Mouse (Mus musculus) gastrocnemius, postnatal 36 days (tissue): ENCODE data around the gene Ptcd2. TPM values are rescaled to one million over a fixed set of nuclear protein-coding genes. Genes with fewer than 3 reads are reported as not detected.
A peak's percentile ranks its signal among the peaks of the same experiment; 100 is the strongest.
"Not testable (repeated sequence)": the region's sequence is repeated elsewhere in the genome, so short reads cannot be mapped to it uniquely, and the experiment has no call there.

Experiments
- DNase-seq, 2 experiments: peaks; one replicate each; pipeline ENCODE4 v3.0.0; 2022
- intact Hi-C: fragments of 180-260 bp; cut with DNase I; formaldehyde crosslinking; loops from one replicate; pipeline ENCODE4 v1.15.1; 2025
- total RNA-seq, 2 experiments: library from RNA; stranded (reverse); gene quantifications; 2 replicates each; pipeline ENCODE4 v1.2.3; 2021

Gene Ptcd2
- total RNA-seq, 2 experiments from 2014 or later, result 22.3 to 28.2 TPM

DNA sequence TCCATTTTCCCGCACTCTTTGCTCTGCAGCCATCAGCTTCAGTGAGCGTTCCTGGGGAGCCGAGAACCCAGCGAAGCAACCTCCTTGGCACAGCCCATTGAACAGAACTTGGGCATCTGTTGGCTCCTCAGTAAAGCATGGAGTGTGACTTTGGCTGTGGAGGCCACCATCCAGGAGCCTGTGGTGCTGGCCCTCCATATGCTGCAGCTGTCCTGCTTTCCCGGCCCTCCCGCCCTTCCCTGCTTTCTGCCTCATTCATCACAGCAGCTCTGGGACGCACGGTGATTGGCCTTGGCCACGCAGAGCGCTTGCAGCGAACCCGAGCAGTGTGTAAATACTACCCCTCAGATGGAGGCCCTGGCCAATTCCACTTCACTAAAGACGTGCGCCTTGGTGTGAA lies 14.4 kb upstream of the Ptcd2 start:
- DNase-seq, result no peak
- intact Hi-C loops, result no loop called here

DNA sequence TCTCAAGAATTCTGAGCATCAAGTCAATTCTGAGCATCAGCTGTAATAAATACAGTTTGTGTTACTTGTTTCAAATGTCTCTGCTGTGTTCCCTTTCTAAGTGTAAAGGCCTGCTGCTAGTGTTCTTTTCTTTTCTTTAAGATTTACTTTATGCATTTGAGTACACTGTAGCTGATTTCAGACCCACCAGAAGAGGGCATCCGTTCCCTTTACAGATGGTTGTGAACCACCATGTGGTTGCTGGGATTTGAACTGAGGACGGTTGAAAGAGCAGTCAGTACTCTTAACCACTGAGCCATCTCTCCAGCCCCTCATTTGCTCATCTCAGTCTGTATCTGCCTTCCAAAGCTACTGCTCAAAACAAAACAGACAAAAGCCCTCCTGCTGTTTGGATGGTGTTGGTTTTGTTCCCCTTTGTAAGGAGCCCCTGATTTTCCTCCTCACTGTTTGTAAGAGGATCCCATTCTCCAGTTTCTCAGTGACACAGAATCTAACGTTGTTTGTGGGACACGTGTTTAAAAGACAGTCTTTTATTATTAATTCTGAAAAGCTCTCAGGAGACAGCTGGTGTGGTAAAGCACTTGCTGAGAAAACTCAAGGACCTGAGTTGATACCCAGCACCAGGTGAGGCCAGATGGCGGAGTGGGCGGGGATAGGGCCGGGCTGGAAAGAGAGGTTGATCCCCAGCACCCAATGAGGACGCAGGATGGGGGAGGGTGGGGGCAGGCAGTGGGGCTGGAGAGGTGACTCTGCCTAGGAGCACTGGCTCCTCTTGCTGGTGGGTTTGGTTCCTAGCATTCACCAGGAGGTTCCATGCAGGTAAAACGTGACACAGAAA lies 12.1 kb upstream of the Ptcd2 start:
- no peak for DNase-seq
- intact Hi-C loops, result no loop called here

DNA sequence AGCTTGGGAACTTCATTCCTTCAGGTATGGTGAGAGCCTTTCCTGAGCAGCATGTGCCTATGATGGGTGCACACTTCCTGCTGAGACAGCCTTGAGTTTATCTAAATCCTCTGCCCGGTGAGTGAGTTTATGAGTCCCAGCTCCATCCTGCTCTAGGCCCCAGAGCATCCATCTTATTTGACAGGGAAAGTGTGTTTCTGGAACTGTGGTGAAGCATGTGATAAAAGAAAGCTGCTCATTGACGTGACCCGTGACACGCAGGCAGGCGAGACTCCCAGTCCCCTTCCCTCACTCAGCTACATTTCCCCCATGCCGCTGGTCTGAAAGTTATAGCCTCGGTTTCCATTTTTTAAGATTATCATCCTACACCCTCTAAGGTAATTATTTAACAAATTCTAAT lies 11.4 kb upstream of the Ptcd2 start:
- no peak for DNase-seq
- intact Hi-C loops, result loop anchor here (2.0 kb wide), 1 partner anchor 487 kb away; no protein-coding TSS in a partner anchor

DNA sequence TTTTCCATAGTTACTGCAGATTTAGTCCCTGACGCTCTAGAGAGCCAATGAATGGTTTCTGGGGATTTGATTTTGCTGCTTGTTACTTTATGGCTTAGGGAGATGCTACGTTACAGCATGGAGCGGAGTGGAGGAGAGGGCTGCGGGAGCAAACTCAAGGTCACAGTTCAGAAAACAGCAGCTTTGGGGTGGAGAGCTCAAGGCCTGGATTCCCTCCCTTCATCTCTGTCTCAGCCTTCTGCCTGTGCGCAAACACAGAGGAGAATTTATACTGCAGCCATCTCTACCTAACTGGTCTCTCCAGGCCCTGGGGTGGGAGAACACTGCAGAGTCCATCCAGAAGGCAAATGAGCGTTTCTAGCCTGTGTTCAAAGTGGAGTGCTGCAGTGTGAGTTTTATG lies 10.6 kb upstream of the Ptcd2 start:
- DNase-seq, result no peak
- intact Hi-C loops, result loop anchor here (2.0 kb wide), 1 partner anchor 488 kb away; no protein-coding TSS in a partner anchor

DNA sequence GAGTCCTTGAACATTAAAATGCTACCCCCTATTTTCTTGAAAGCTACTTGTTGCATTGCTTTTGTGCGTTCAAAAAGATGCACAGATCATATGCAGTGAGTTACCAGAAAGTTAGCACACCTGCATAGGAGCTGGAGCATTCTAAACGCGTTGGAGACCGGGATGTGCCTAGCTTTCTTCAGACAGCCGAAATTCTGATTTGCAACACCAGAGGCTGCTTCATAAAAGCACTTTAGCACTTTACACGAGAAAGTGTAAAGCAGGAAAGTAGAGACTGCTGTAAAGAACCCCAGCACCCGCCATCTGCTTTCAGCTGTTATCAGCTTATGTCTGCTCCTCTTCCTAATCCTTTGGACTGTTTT lies 9.0 kb upstream of the Ptcd2 start:
- intact Hi-C loops, result loop anchor here (2.0 kb wide), 1 partner anchor 483 kb away; no protein-coding TSS in a partner anchor
- DNase-seq, result no peak

DNA sequence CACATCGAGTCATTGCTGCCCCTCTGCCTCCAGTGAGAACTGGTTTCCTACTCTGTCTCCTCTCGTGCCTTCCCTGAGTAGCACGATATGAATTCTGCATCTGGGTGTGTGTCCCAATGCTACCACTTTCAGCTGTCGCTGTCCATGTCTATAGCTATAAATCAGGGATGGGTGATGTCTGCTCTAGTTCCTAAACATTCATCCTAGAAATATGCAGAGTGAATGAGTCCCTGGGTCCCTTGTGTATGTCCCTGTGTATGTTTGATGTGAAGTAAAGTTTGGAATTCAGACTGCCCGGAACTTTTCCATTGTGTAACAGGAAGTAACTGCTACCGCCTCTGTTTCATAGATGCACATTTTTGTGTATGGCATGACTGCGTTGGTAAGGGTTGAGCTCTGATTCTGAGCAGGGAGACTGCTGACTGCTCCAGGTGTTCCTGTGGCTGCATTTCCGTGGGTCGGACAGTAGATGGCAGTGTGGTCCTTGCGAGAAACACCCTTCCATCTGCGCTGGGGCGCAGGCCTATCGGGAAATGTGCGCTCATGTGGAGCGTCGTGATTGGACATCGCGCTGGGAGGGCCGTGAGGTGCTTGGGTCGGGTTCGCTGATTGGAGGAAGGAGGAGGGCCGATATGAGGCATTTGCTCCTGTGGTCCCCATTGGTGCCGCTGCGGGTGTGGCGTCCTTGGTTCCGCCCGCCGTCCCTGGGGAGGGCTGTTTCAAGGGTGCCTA lies 8.4 kb upstream of the Ptcd2 start:
- intact Hi-C loops, result loop anchor here (2.0 kb wide), 1 partner anchor 484 kb away; no protein-coding TSS in a partner anchor
- peak; percentile 84 to 92 for DNase-seq

DNA sequence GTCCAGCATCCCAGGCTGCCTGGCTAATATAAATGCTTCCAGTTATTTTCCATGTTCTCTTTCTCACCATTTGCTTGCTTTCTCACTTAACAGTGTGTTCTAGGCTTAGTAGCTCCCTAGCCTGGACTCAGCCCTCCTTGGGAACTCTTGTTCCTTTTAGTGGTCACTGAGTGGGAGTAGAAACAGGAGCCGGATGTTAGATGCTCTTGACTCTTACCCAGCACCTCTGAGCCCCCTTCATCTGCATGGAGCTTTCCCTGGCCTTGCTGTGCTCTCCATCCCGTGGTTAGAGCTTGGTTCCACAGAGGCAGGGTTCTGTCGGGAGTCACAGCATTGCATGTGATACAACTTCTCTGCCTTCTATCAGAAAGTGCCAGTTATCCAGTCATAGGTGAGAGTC lies 7.1 kb upstream of the Ptcd2 start:
- intact Hi-C loops, result no loop called here
- DNase-seq, result no peak

DNA sequence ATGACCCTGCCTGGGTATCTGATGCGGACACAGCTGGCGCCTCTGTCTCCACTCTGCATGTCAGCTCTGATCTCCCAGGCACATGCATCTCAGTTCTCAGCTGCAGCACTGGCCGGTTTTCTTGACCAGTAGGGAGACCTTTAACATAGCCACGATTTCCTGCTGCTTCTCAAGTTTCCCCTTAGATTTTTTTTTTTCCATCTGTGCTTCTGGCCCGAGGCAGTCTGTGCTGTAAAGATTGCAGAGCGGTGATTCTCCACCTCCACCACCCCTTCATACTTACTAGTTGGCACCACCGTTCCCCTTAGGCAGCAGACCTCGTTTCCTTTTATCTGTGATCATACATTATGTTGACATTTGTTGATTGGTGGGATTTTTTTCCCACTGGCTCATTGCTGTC lies 6.7 kb upstream of the Ptcd2 start:
- intact Hi-C loops, result no loop called here
- no peak for DNase-seq

DNA sequence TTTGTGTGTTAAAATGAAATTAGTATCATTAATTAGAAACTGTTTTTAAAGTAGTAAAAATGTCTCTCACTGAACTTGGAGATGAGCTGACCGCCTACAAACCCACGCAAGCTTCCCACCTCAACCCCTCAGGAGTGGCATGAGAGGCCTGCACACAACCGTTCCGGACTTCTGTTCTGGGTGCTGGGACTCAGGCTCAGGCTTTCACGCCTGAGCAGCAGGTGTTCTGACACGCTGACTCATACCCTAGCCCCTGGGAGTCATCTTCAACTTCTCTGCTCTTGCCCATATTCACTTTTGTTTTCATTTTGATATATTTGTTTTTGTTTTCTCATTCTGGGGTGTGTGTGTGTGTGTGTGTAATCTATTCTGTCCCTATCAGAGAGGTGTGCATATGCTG lies 5.5 kb upstream of the Ptcd2 start:
- no peak for DNase-seq
- intact Hi-C loops, result no loop called here

DNA sequence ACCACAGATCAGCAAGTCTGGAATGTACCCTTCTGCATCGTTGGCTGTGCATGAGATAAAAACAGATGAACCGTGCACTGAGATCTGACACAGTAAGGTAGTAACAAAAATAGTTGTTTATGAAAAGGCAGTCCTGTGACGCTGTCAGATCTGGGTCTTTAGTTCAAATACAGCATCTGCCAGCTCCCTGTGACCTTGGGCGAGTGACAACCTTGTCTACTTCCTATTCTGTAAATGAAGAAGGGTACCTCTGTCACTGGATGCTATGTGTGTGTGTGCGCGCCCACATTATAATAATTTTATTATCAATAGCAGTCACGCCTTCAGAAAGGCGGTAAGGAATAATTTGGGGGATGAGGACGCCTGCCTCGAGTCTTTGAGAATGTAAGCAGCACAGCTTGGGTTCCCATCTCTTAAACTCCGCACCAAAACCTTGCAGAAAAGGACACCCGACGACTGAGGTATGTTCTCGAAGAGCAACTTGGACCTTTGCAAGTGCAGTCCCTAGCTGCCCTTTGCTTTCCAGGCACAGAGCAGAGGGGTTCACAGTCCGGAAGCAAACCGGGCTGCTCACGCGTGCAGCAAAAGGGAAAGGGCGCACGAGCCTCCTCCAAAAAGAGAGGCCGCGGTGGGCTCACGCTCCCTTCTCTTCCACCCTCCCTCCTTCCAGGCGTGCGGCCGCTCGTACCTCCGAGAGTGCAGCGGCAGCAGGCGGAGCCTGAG lies 468 bp downstream of the Ptcd2 start:
- intact Hi-C loops, result no loop called here
- DNase-seq, result no peak

DNA sequence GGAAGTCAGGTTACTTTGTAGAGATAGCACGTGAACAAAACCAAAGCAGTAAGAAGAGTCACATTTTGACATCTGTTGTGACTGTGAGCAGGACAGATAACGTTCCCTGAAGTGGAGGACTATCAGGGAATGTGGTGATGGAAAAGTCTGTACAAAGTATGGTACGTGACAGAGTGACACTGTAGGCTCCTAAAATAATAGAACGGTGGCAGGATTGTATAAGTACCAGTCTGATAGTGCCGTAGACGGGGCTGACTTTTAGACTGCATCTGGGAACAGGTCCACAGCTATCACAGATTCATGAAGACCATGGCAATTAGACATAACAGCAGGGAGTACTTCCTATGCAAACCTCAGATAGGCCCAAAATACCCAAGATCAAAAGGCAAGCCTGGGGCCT lies 3.0 kb downstream of the Ptcd2 start:
- intact Hi-C loops, result no loop called here
- no peak for DNase-seq

DNA sequence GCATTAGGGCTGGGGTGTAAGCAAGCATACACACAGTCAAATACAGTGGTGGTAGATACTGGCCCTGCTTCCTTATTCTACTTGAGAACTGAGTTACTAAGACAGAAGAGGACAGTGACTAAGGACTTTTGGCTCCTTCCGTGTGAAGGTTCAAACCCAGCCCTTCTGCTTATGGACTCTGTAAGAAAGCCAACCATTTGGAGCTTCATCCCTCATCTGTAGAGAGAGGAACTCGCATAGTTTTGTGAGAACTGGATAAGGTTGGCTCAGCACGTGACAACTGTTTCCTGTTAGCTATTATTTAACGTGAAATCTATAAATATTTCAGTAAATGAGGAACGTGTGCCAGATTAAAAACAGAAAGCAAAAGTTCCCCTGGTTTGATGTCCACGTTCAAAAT lies 7.0 kb downstream of the Ptcd2 start:
- DNase-seq, result no peak
- intact Hi-C loops, result no loop called here

DNA sequence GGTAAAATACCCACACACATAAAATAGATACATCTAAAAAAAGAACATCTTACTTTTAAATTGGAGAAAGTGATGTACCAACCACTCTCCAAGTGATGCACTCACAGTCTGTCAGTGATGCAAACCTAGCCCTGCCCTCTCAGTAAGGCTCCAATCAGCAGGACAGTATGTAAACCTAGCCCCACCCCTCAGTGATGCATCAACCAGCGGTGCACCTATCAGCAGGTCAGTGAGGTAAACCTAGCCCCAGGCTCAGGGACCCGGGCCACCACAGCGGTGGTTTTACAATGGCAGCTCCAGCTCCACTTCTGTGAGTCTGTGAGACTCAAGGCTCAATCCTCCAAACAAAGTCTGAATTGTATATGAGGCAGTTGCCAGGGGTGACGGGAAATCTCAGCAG lies 13.2 kb downstream of the Ptcd2 start:
- intact Hi-C loops, result no loop called here
- DNase-seq, result no peak

DNA sequence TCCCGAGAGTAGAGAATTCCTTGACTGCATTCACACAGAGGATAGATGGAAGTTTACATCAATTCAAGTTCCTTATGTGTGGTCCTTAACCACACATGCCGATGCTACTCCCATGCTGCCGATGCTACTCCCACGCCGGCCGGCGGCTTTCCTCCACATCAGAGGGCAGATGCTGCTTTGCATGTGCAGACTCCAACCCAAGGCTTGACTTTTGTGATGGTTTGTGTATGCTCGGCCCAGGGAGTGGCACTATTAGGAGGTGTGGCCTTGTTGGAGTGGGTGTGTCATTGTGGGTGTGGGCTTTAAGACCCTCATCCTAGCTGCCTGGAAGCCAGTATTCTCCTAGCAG lies 20.2 kb downstream of the Ptcd2 start:
- DNase-seq, intact Hi-C loops: not testable (repeated sequence)

DNA sequence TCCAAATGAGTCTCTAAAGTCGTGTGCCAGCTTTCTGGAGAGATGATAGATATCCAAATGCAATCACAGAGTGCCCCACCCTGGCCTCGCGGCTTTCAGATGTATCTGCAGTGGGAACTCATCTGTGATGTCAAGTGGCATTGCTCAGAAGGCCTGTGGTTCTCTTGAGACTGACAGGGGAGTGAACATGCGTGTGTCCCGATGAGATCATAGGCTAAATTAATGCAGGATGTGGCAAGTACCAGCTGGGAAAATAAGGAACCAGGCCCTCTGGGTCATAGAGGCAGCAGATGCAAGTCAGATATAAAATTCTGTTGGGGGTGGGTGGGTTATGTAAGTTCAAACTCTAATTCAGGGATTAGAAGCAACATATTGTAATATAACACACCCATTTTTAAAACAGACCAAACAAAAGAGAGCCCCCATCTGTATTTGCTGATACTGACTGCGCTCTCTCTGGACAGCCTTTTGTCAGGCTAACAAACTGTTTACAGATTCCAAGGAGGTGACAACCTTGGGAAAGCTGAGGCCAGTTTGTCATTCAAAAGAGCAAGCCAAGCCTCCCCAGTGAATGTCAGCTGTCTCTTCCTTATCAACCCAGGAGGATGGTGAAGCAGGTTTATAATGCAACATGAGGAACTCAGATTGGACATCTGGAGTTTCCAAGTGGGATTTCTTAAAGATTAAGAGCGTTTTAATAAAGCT lies 20.7 kb downstream of the Ptcd2 start:
- intact Hi-C loops, result no loop called here
- DNase-seq, result no peak

DNA sequence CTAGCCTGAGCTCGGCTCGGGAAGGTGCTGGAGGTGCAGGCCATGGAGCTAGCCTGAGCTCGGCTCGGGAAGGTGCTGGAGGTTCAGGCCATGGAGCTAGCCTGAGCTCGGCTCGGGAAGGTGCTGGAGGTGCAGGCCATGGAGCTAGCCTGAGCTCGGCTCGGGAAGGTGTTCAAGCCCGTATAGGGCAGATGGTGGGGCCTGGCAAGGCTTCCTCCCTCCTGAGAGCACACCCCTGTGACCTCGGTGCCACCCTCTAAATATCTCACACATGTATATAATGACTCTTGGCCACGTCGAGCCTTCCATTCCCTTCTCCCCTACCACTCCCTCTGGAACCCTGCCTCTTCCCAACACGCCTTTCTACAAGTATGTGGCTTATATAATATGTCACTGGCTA lies 21.6 kb downstream of the Ptcd2 start:
- intact Hi-C loops, result not testable (repeated sequence)

DNA sequence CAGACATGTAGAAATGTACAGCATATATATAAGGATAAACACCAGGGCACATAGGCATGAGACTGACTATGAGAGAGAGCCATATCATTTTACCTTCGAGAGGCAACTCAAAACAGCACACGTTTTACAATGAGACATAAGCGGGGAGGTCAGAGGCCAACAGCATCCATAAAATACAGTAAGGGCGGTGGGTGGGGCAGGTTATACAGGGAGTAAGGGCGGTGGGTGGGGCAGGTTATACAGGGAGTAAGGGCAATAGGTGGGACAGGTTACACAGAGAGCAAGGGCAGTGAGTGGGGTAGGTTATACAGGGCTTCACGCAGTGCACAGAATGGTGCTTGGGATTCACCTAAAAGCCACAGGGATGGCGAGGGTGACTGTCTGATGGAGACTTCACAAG lies 24.1 kb downstream of the Ptcd2 start:
- no peak for DNase-seq
- intact Hi-C loops, result no loop called here

More for the DNA sequence above, 21.6 kb downstream of the Ptcd2 start:
- not testable (repeated sequence) for DNase-seq

DNA sequence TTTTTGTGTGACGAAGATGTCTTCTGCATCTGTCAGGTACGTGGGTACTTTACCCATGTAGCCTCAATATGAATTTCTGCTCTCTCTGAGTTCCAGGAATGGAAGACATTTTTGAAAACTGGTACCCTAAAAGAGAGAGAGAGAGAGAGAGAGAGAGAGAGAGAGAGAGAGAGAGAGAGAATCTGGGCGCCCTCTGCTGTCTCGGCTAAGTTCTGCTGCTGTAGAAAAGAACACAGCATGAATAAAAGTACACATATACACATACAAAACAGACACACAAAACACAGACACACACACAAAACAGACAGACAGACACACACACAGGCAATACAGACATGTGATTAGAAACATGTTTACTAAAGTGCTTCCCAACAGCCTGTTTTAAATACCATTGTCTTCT lies 27.4 kb downstream of the Ptcd2 start:
- DNase-seq, result peak in 1 of 2 experiments; percentile 43
- intact Hi-C loops, result loop anchor here (2.0 kb wide), 1 partner anchor 140 kb away; no protein-coding TSS in a partner anchor

DNA sequence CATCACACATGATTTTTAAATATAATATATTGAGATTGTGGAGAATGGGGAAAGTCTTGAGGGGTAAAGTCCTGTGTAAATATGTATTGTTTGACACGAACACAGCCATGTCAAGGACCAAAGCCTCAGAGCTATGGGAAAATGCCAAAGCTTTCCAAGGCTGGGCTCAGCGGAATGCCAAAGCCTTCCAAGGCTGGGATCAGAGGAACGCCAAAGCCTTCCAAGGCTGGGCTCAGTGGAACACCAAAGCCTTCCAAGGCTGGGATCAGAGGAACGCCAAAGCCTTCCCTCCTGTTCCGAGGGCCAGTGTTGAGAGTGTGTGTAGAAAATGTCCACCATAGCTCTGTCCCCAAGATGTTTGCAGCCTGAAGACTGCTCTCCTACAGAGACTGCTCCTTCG lies 28.1 kb downstream of the Ptcd2 start:
- intact Hi-C loops, result loop anchor here (2.0 kb wide), 1 partner anchor 140 kb away; no protein-coding TSS in a partner anchor
- no peak for DNase-seq

DNA sequence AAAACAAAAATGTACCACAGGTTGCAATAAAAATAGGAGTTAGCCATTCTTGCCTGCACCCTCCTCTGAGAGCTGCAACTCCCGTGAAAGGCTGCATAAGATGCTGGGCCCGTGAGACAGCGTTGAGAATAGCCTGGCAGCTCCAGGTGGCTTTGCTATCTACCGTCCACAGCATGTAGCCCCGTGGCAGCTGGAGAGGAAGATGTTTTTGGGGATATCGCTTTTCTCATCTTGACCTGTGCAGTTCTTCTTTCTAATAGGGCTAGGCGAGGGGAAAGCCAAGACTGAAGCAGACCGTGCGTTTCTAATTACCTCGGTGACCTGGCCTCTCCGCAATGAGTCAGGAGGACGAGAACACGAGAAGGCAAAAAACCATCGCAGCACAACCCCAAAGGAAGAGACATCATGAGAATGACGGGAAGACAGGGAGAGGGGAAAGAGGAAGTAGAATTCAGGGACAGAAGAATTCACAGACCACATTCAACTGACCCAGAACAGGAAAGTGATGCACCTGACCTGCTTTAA lies 29.8 kb downstream of the Ptcd2 start:
- DNase-seq, result no peak
- intact Hi-C loops, result no loop called here
